Mouse (Mus musculus): ENCODE results near the gene Tmc8.

Gene Tmc8

DNA sequence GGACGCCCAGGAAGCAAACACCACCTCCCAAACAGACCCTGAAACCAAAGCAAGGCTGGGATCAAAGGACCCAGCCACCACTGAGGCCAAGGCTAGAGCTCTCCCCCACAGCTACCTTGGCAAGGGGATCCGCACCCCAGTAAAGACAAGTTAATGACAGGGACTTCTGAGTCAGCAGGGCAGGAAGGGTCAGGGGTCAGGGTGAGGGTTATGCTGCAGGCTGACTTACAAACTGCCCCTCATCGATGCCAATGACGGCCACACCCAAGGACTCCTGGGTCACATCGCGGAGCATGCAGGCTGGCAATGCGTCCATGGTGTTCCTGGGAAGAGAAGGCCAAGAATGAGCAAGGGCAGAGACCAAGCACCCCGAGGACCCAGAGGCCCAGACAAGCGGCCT is 40.0 kb downstream of the Tmc8 start:
- DNase-seq (ENCODE audit: low read depth, low spot score), result no peak
- Histone ChIP-seq H3K36me3 (ENCODE audit: control insufficient read depth, insufficient read depth, low read length, poor library complexity, severe bottlenecking) (no peaks in the 10 kb centered on the region; the same call in none of the 2 replicates), H3K27me3 (ENCODE audit: control insufficient read depth, insufficient read depth, low read length, poor library complexity, severe bottlenecking) (no peaks in the 10 kb centered on the region)

DNA sequence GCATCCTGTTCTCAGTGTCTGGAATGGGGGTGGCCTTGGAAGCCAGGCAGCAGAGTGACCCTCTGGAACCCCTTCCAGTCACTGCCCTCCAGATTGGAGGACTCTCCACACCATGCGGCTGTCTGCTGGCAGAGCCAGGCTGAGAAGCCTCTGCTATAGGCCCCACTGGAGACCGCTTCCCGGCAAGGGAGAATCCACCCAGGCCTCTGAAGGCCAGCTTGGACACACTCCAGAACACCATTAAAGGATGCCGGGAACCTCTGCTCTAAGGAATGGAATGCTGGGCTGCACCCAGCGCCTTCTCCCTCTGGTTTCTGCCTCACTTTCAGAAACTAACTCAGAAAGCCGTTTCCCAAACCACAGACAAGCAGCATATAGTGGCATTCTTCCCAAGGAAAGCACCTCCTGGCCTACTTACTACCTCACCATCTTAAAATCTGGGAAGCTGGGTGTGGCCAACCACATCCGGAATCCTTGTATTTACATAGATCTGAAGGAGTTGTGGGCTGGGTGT is 40.9 kb downstream of the Tmc8 start:
- DNase-seq (ENCODE audit: low read depth, low spot score), result no peak
- Histone ChIP-seq H3K36me3 (ENCODE audit: control insufficient read depth, insufficient read depth, low read length, poor library complexity, severe bottlenecking) (no peaks in the 10 kb centered on the region; the same call in none of the 2 replicates), H3K27me3 (ENCODE audit: control insufficient read depth, insufficient read depth, low read length, poor library complexity, severe bottlenecking) (no peaks in the 10 kb centered on the region)

- Histone ChIP-seq H3K36me3 (ENCODE audit: control insufficient read depth, insufficient read depth, low read length, poor library complexity, severe bottlenecking) (no peaks in the 10 kb centered on the region; the same call in 1 of the 2 replicates), H3K27me3 (ENCODE audit: control insufficient read depth, insufficient read depth, low read length, poor library complexity, severe bottlenecking) (no peaks in the 10 kb centered on the region)
- DNase-seq (ENCODE audit: low read depth, low spot score), result no peak
Measured at GRCm38 (mm10) chr11:117823411-117823810, 41.5 kb downstream of the Tmc8 start.

GRCm38 (mm10) chr11:117824060-117824969 is 42.4 kb downstream of the Tmc8 start:
- Histone ChIP-seq H3K27me3 (ENCODE audit: control insufficient read depth, insufficient read depth, low read length, poor library complexity, severe bottlenecking) (no peaks in the 10 kb centered on the region), H3K36me3 (ENCODE audit: control insufficient read depth, insufficient read depth, low read length, poor library complexity, severe bottlenecking) (no peaks in the 10 kb centered on the region)
- peak; percentile 87 for DNase-seq (ENCODE audit: low read depth, low spot score)

DNA sequence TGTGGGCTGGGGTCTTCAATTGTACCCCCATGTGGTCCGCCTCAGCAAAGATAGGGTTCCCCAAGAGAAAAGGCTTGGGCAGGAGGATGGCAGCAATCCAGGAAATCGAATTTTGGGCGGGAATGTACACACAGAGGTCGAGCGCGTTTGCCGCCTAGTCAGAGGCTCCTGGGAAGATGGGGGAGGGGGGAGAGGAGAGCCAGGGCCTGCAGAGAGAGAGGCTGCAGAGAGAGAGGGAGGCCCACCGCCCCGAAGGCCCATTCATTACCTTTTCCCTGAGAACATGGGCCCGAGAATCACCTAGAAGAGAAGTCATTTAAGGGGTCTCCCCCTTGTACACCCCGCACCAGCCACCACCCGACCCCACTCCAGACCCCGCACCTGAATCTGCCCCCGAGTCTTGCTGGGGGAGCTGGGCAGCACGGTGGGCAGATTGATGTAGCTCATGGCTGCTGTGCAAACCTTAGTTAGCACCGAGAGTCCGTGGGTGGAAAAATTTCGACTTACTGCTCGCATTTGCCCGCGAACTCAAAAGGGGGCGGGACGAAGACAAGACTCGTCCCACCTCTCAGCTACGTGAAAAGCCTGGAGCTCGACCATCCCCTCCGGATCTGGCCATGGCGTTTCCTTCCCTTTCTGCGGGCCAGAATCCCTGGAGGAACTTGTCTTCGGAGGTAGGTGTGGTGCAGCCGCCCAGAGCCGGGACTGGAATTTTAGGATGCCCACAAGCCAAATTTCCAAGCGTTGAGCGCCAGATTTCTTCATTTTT is 43.6 kb downstream of the Tmc8 start, which contains the start of the genes Afmid and Tk1:
TSS of gene Afmid (plus strand) at position 592 of the 769 bp plus-strand sequence.
TSS of gene Tk1 (minus strand) at position 760 of the 769 bp plus-strand sequence.
- H3K27me3 ChIP-seq (ENCODE audit: control insufficient read depth, insufficient read depth, low read length, poor library complexity, severe bottlenecking), result no peaks in the 10 kb centered on the region
- no peaks in the 10 kb centered on the region for H3K36me3 ChIP-seq (ENCODE audit: control insufficient read depth, insufficient read depth, low read length, poor library complexity, severe bottlenecking)
- DNase-seq (ENCODE audit: low read depth, low spot score), result peak; percentile 68

- Histone ChIP-seq H3K27me3 (ENCODE audit: control insufficient read depth, insufficient read depth, low read length, poor library complexity, severe bottlenecking) (no peaks in the 10 kb centered on the region), H3K36me3 (ENCODE audit: control insufficient read depth, insufficient read depth, low read length, poor library complexity, severe bottlenecking) (no peaks in the 10 kb centered on the region)
- no peak for DNase-seq (ENCODE audit: low read depth, low spot score)
Measured at GRCm38 (mm10) chr11:117826164-117826563, 44.3 kb downstream of the Tmc8 start.

- no peaks in the 10 kb centered on the region for H3K27me3 ChIP-seq (ENCODE audit: control insufficient read depth, insufficient read depth, low read length, poor library complexity, severe bottlenecking)
- H3K36me3 ChIP-seq (ENCODE audit: control insufficient read depth, insufficient read depth, low read length, poor library complexity, severe bottlenecking), result no peaks in the 10 kb centered on the region
- no peak for DNase-seq (ENCODE audit: low read depth, low spot score)
Measured at GRCm38 (mm10) chr11:117826916-117827315, 45.0 kb downstream of the Tmc8 start.

- DNase-seq (ENCODE audit: low read depth, low spot score), result no peak
- Histone ChIP-seq H3K36me3 (ENCODE audit: control insufficient read depth, insufficient read depth, low read length, poor library complexity, severe bottlenecking) (no peaks in the 10 kb centered on the region), H3K27me3 (ENCODE audit: control insufficient read depth, insufficient read depth, low read length, poor library complexity, severe bottlenecking) (no peaks in the 10 kb centered on the region)
Measured at GRCm38 (mm10) chr11:117827386-117827785, 45.5 kb downstream of the Tmc8 start.

DNA sequence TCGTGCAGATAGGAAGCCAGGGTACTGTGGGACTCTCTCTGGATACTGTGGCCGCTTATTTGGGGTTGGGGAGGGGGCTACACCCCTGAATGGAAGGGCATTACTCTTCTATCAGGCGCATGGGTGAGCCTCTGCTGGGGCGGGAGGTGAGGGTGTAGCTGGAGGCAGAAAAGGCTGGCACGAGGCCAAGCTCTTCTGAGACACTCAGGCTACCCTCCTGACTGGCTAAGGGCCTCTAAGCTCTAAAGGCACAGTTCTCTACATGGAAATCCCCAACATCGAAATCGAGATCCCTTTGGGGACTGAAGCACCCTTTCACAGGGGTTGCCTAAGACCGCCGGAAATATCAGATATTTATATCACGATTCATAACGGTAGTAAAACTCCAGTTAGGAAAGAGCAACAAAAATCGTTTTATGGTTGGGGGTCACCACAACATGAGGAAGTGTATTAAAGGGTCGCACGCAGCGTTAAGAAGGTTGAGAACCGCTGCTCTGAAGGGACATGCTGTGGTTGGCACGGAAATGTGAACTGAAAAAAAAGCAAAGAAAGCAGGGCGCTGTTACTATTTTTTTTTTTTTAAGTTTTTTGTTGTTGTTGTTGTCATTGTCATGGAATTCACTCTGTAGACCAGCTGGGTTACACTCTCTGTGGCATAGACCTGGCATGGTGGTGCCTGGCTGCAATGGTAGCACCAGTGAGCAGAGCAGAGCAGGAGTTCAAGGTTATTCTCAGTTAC is 46.4 kb downstream of the Tmc8 start:
- Histone ChIP-seq H3K27me3 (ENCODE audit: control insufficient read depth, insufficient read depth, low read length, poor library complexity, severe bottlenecking) (no peaks in the 10 kb centered on the region), H3K36me3 (ENCODE audit: control insufficient read depth, insufficient read depth, low read length, poor library complexity, severe bottlenecking) (no peaks in the 10 kb centered on the region)
- DNase-seq (ENCODE audit: low read depth, low spot score), result peak; percentile 92

GRCm38 (mm10) chr11:117828888-117829604 is 47.2 kb downstream of the Tmc8 start:
- no peaks in the 10 kb centered on the region for H3K27me3 ChIP-seq (ENCODE audit: control insufficient read depth, insufficient read depth, low read length, poor library complexity, severe bottlenecking)
- DNase-seq (ENCODE audit: low read depth, low spot score), result no peak
- no peaks in the 10 kb centered on the region for H3K36me3 ChIP-seq (ENCODE audit: control insufficient read depth, insufficient read depth, low read length, poor library complexity, severe bottlenecking)

GRCm38 (mm10) chr11:117829671-117830215 is 47.9 kb downstream of the Tmc8 start:
- Histone ChIP-seq H3K36me3 (ENCODE audit: control insufficient read depth, insufficient read depth, low read length, poor library complexity, severe bottlenecking) (no peaks in the 10 kb centered on the region), H3K27me3 (ENCODE audit: control insufficient read depth, insufficient read depth, low read length, poor library complexity, severe bottlenecking) (no peaks in the 10 kb centered on the region)
- DNase-seq (ENCODE audit: low read depth, low spot score), result no peak

DNA sequence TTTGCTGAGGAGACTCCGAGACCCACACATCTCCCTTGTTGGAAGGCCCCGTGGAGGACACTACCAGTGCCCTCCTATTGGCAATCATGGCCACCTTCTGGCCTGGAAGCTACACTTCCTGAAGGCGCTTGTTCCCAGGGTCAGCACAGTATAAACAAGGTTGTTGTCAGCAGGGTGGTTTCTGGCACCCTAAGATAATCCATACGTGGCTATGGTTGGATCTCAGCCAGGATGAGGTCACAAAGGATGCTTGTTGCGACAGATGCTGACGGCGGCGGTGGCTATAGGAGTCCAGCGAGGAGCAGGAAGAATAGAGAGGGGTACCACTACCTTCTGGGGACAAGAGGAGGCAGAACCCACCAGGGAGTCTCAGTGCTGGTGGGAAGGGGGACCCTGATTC is 48.5 kb downstream of the Tmc8 start:
- peaks cover 2% of the 10 kb centered on the region; the same call in 1 of the 2 replicates for H3K36me3 ChIP-seq (ENCODE audit: control insufficient read depth, insufficient read depth, low read length, poor library complexity, severe bottlenecking)
- DNase-seq (ENCODE audit: low read depth, low spot score), result no peak
- no peaks in the 10 kb centered on the region for H3K27me3 ChIP-seq (ENCODE audit: control insufficient read depth, insufficient read depth, low read length, poor library complexity, severe bottlenecking)

GRCm38 (mm10) chr11:117832086-117832969 is 50.5 kb downstream of the Tmc8 start:
- H3K36me3 ChIP-seq (ENCODE audit: control insufficient read depth, insufficient read depth, low read length, poor library complexity, severe bottlenecking), result peaks cover 2% of the 10 kb centered on the region
- DNase-seq (ENCODE audit: low read depth, low spot score), result peak; percentile 96
- H3K27me3 ChIP-seq (ENCODE audit: control insufficient read depth, insufficient read depth, low read length, poor library complexity, severe bottlenecking), result no peaks in the 10 kb centered on the region

Measured in splenic B cell, adult 2 months (primary cell).